ENCODE assay signal across 13 mouse cellular contexts in genomic region chr10:7187881-7188280, GRCm38 (mm10). TPM values are rescaled to one million over a fixed set of nuclear protein-coding genes. Genes with fewer than 3 reads are reported as not detected.
DNase-seq lines count a peak whose midpoint lies in the region.
"Had no signal": no experiment of that assay in that cellular context is flagged by ENCODE, and none has a peak within 500 bp of the region (broad histone marks: within the 10 kb centered on the region; RNA-seq: fewer than 3 reads in every experiment).

No protein-coding gene starts in this region.

- DNase-seq in adrenal gland, postnatal 10 days = peak; percentile 31
- no peak for DNase-seq in adrenal gland, postnatal 36 days
- DNase-seq in lung, postnatal 10 days = peak; percentile 11
- DNase-seq in lung, adult 18-20 months = no peak
- DNase-seq in kidney, adult 9 months = peak; percentile 33
- DNase-seq in left cerebral cortex, adult 8-10 months (ENCODE audit: low spot score in 2 of 2) = no peak
- no peak for DNase-seq in MN1 (ENCODE audit: low spot score)
- DNase-seq in right cerebral cortex, adult 2 months (ENCODE audit: low spot score in 2 of 2) = no peak
- DNase-seq: adrenal gland, adult 2 months; cerebellum, adult 9-10 months; liver, embryonic 13.5 days; right cerebral cortex, postnatal 14 days had no signal

RNA-seq across cellular contexts. Expression of gene Cnksr3, which starts 24.2 kb away (rescaled TPM):
- total RNA-seq in adrenal gland, postnatal 10 days (2021) = 10 to 100 TPM; 11.6 to 11.9 TPM
- 10 to 100 TPM; 12.7 to 14.3 TPM for total RNA-seq in adrenal gland, postnatal 36 days (2021)
- total RNA-seq in left cerebral cortex, adult 8-10 months (2022) = 1 to 10 TPM; 4.1 to 5.2 (median 4.6) TPM
- total RNA-seq: MEL had no signal

Comparison
In these comparisons a context has a peak if more than half of its experiments do, and no peak if none do; other contexts are left out.
1. DNase-seq: peak in adrenal gland, postnatal 10 days (single experiment), lung, postnatal 10 days (single experiment) and kidney, adult 9 months (single experiment); none in adrenal gland, postnatal 36 days (0 of 2), lung, adult 18-20 months (0 of 2), left cerebral cortex, adult 8-10 months (0 of 2), MN1 (single experiment) and right cerebral cortex, adult 2 months (0 of 2).